Mouse (Mus musculus): ENCODE data around the gene Tmem198b.

- no peak for TF ChIP-seq CTCF (IDR thresholded peaks at IDR 0.05; ENCODE audit: control insufficient read depth, insufficient read depth, insufficient replicate concordance, low read depth, low read length)
- no peak for TF ChIP-seq POLR2A (IDR thresholded peaks at IDR 0.05; ENCODE audit: control insufficient read depth, low read depth, low read length)
These were observed 30.5 kb downstream of the Tmem198b start for GRCm38 (mm10) chr10:128773685-128774084.

Data from testis, adult 2 months (tissue).